Mouse (Mus musculus): ENCODE results near the gene 4632433K11Rik. TPM values are rescaled to one million over a fixed set of nuclear protein-coding genes. Genes with fewer than 3 reads are reported as not detected.
"Not testable (repeated sequence)": the region's sequence is repeated elsewhere in the genome, so short reads cannot be mapped to it uniquely, and the experiment has no call there.

The 4632433K11Rik gene
- polyA plus RNA-seq, 1 experiment from 2014 or later = not detected

- ATAC-seq (replicated peaks; ENCODE audit: low FRiP score, low read depth) = peak; percentile 86
- H3K27me3 ChIP-seq (ENCODE audit: insufficient read depth, low read length) = no peaks in the 10 kb centered on the region
- peak within 1 kb of the TSS; percentile 73 for H3K27ac ChIP-seq
- 0 out of 2 replicates have a peak, but pooled peaks have one; percentile 4 for TF ChIP-seq CTCF (IDR thresholded peaks at IDR 0.05; ENCODE audit: low read depth)
- peak within 1 kb of the TSS; percentile 87 for H3K4me3 ChIP-seq (replicated peaks; ENCODE audit: low read depth, low read length)
- peak within 1 kb of the TSS; percentile 92 for H3K4me2 ChIP-seq (ENCODE audit: low read length)
- H3K9ac ChIP-seq (ENCODE audit: low read depth, low read length) = peak within 1 kb of the TSS; percentile 92
- peaks cover 17% of the 10 kb centered on the region for H3K36me3 ChIP-seq (ENCODE audit: insufficient read depth, low read length)
- 5% methylated on average over 23 of the region's 26 CpGs for WGBS
- no peaks in the 10 kb centered on the region; the same call in 1 of the 2 replicates for H3K9me3 ChIP-seq (replicated peaks; ENCODE audit: low read length)
- H3K4me1 ChIP-seq (replicated peaks; ENCODE audit: insufficient read depth, low read length) = peaks cover 5% of the 10 kb centered on the region
- DNase-seq (ENCODE audit: low spot score) = peak; percentile 92
Measured at GRCm38 (mm10) chr7:4996003-4996895, 37.7 kb upstream of the 4632433K11Rik start, which contains the start of gene Zfp579. Zfp579 (minus strand) TSS chr7:4996158.

GRCm38 (mm10) chr7:4996934-4997333, 37.0 kb upstream of the 4632433K11Rik start:
- no peak for TF ChIP-seq CTCF (IDR thresholded peaks at IDR 0.05; ENCODE audit: low read depth)
- Histone ChIP-seq H3K36me3 (ENCODE audit: insufficient read depth, low read length) (peaks cover 17% of the 10 kb centered on the region), H3K9me3 (replicated peaks; ENCODE audit: low read length) (no peaks in the 10 kb centered on the region; the same call in 1 of the 2 replicates), H3K4me2 (ENCODE audit: low read length) (peak overlapping the region; percentile 92), H3K27me3 (ENCODE audit: insufficient read depth, low read length) (no peaks in the 10 kb centered on the region), H3K4me3 (replicated peaks; ENCODE audit: low read depth, low read length) (peak overlapping the region; percentile 87; the same call in 1 of the 2 replicates), H3K9ac (ENCODE audit: low read depth, low read length) (0 out of 2 replicates have a peak overlapping the region, but pooled peaks have one; percentile 92), H3K4me1 (replicated peaks; ENCODE audit: insufficient read depth, low read length) (peaks cover 5% of the 10 kb centered on the region), H3K27ac (no peak overlapping the region)
- ATAC-seq (replicated peaks; ENCODE audit: low FRiP score, low read depth) (no peak), DNase-seq (ENCODE audit: low spot score) (peak; percentile 6)
- WGBS = 54% methylated on average over 6 of the region's 8 CpGs

GRCm38 (mm10) chr7:4999876-5000275, 34.0 kb upstream of the 4632433K11Rik start:
- Histone ChIP-seq H3K36me3 (ENCODE audit: insufficient read depth, low read length) (no peaks in the 10 kb centered on the region), H3K9me3 (replicated peaks; ENCODE audit: low read length) (no peaks in the 10 kb centered on the region), H3K27ac (no peak overlapping the region), H3K4me1 (replicated peaks; ENCODE audit: insufficient read depth, low read length) (peaks cover 5% of the 10 kb centered on the region), H3K9ac (ENCODE audit: low read depth, low read length) (no peak overlapping the region), H3K27me3 (ENCODE audit: insufficient read depth, low read length) (no peaks in the 10 kb centered on the region), H3K4me3 (replicated peaks; ENCODE audit: low read depth, low read length) (no peak overlapping the region), H3K4me2 (ENCODE audit: low read length) (no peak overlapping the region)
- peak; percentile 47; the same call in 1 of the 2 replicates for TF ChIP-seq CTCF (IDR thresholded peaks at IDR 0.05; ENCODE audit: low read depth)
- ATAC-seq (replicated peaks; ENCODE audit: low FRiP score, low read depth) (no peak), DNase-seq (ENCODE audit: low spot score) (peak; percentile 17)
- 72% methylated on average over 2 of the region's 2 CpGs for WGBS

GRCm38 (mm10) chr7:5002876-5003275, 31.0 kb upstream of the 4632433K11Rik start:
- not testable (repeated sequence) for H3K27ac ChIP-seq; H3K9me3 ChIP-seq (replicated peaks; ENCODE audit: low read length); H3K4me3 ChIP-seq (replicated peaks; ENCODE audit: low read depth, low read length); H3K27me3 ChIP-seq (ENCODE audit: insufficient read depth, low read length); H3K4me1 ChIP-seq (replicated peaks; ENCODE audit: insufficient read depth, low read length); DNase-seq (ENCODE audit: low spot score); H3K36me3 ChIP-seq (ENCODE audit: insufficient read depth, low read length); H3K9ac ChIP-seq (ENCODE audit: low read depth, low read length); ATAC-seq (replicated peaks; ENCODE audit: low FRiP score, low read depth); H3K4me2 ChIP-seq (ENCODE audit: low read length)
- 71% methylated on average over 8 of the region's 8 CpGs for WGBS

GRCm38 (mm10) chr7:5008229-5008628, 25.7 kb upstream of the 4632433K11Rik start:
- Histone ChIP-seq H3K9ac (ENCODE audit: low read depth, low read length) (no peak overlapping the region), H3K27ac (no peak overlapping the region), H3K9me3 (replicated peaks; ENCODE audit: low read length) (no peaks in the 10 kb centered on the region), H3K4me2 (ENCODE audit: low read length) (no peak overlapping the region), H3K4me3 (replicated peaks; ENCODE audit: low read depth, low read length) (no peak overlapping the region), H3K36me3 (ENCODE audit: insufficient read depth, low read length) (peaks cover 57% of the 10 kb centered on the region), H3K4me1 (replicated peaks; ENCODE audit: insufficient read depth, low read length) (no peaks in the 10 kb centered on the region), H3K27me3 (ENCODE audit: insufficient read depth, low read length) (no peaks in the 10 kb centered on the region)
- no peak for TF ChIP-seq CTCF (IDR thresholded peaks at IDR 0.05; ENCODE audit: low read depth)
- 95% methylated on average over 26 of the region's 26 CpGs for WGBS
- ATAC-seq (replicated peaks; ENCODE audit: low FRiP score, low read depth) (no peak), DNase-seq (ENCODE audit: low spot score) (no peak)

- WGBS = 91% methylated on average over 27 of the region's 27 CpGs
- Histone ChIP-seq H3K27ac (no peak overlapping the region), H3K36me3 (ENCODE audit: insufficient read depth, low read length) (peaks cover 48% of the 10 kb centered on the region)
Measured at GRCm38 (mm10) chr7:5012681-5013513, 21.0 kb upstream of the 4632433K11Rik start.

More at GRCm38 (mm10) chr7:5012681-5013513, 21.0 kb upstream of the 4632433K11Rik start:
- Histone ChIP-seq H3K9me3 (replicated peaks; ENCODE audit: low read length) (no peaks in the 10 kb centered on the region), H3K4me2 (ENCODE audit: low read length) (no peak overlapping the region), H3K9ac (ENCODE audit: low read depth, low read length) (no peak overlapping the region), H3K4me3 (replicated peaks; ENCODE audit: low read depth, low read length) (no peak overlapping the region), H3K27me3 (ENCODE audit: insufficient read depth, low read length) (no peaks in the 10 kb centered on the region), H3K4me1 (replicated peaks; ENCODE audit: insufficient read depth, low read length) (0 out of 2 replicates have a peak, but pooled peaks cover 4% of the 10 kb centered on the region)
- no peak for TF ChIP-seq CTCF (IDR thresholded peaks at IDR 0.05; ENCODE audit: low read depth)
- ATAC-seq (replicated peaks; ENCODE audit: low FRiP score, low read depth) = no peak
- DNase-seq (ENCODE audit: low spot score) = no peak
